Mouse (Mus musculus) heart, postnatal 0 days (tissue): ENCODE measurements around the gene Kcnn4. TPM values are rescaled to one million over a fixed set of nuclear protein-coding genes. Genes with fewer than 3 reads are reported as not detected.

Experiments
- ATAC-seq: fragments of 200-750 bp; cut with Nextera tagmentation; 2 replicates; pipeline ENCODE4 v1.8.0; 2017; ENCODE audit warnings: low read depth, moderate number of reproducible peaks, moderate library complexity; ENCODE audit not compliant: insufficient read depth
- DNase-seq: peaks from one replicate; pipeline ENCODE4 v3.0.0-alpha.2; 2016; ENCODE audit warnings: low spot score
- H3K27ac ChIP-seq: fragments of 300-500 bp; sonication (generic); 2 replicates; pipeline ENCODE4 v1.5.1; 2014; ENCODE audit warnings: low read depth, mild to moderate bottlenecking
- H3K27me3 ChIP-seq: fragments of 300-500 bp; sonication (generic); 2 replicates; pipeline ENCODE4 v1.6.1; 2014; ENCODE audit warnings: low read length, mixed read lengths; ENCODE audit not compliant: control insufficient read depth, insufficient read depth
- H3K36me3 ChIP-seq: fragments of 300-500 bp; sonication (generic); replicated peaks from 2 replicates; pipeline ENCODE4 v1.6.1; 2014; ENCODE audit warnings: low read length, mixed read lengths; ENCODE audit not compliant: control insufficient read depth, insufficient read depth
- H3K4me1 ChIP-seq: fragments of 300-500 bp; sonication (generic); 2 replicates; pipeline ENCODE4 v1.6.1; 2014; ENCODE audit warnings: antibody characterized with exemption; ENCODE audit not compliant: control insufficient read depth, insufficient read depth
- H3K4me2 ChIP-seq: fragments of 300-500 bp; sonication (generic); 2 replicates; pipeline ENCODE4 v1.6.1; 2014; ENCODE audit warnings: low read depth, mild to moderate bottlenecking, low read length, moderate library complexity
- H3K4me3 ChIP-seq: fragments of 300-500 bp; sonication (generic); 2 replicates; pipeline ENCODE4 v1.5.1; 2014; ENCODE audit warnings: low read depth, low read length
- H3K9ac ChIP-seq: fragments of 300-500 bp; sonication (generic); replicated peaks from 2 replicates; pipeline ENCODE4 v1.6.1; 2014; ENCODE audit warnings: low read depth, low read length, mixed read lengths
- H3K9me3 ChIP-seq: fragments of 300-500 bp; sonication (generic); replicated peaks from 2 replicates; pipeline ENCODE4 v1.6.1; 2016; ENCODE audit warnings: low read length; ENCODE audit not compliant: control insufficient read depth
- CTCF ChIP-seq: IDR thresholded peaks from 2 replicates; pipeline ENCODE4 v1.5.1; 2016; ENCODE audit warnings: antibody characterized with exemption, control low read depth, low read depth
- EP300 ChIP-seq: IDR thresholded peaks from 2 replicates; pipeline ENCODE4 v1.6.1; 2016; ENCODE audit warnings: antibody characterized with exemption, low read depth
- WGBS: fragments of 180-500 bp; shearing (Covaris S2); extraction: QIAGEN DNeasy Blood & Tissue Kit; methylation state at CpG from one replicate; pipeline ENCODE4 v1.1.7; 2014; 5-methylcytosine and 5-hydroxymethylcytosine counted together
- polyA plus RNA-seq: library from polyadenylated mRNA; unstranded; fragments of >200 nt; fragmentation: Nextera tagmentation; extraction: Ambion mirVana; gene quantifications from 2 replicates; pipeline ENCODE4 v1.2.1, GENCODE M21; 2015
- total RNA-seq: library from RNA; depleted of rRNA; stranded (reverse); fragments of >200 nt; gene quantifications from 2 replicates; pipeline ENCODE4 v1.2.3, GENCODE M21; 2014; ENCODE audit warnings: low replicate concordance

Gene Kcnn4
- total and polyA plus RNA-seq, 2 experiments from 2014 or later = 0.69 to 0.98 TPM

- Histone ChIP-seq H3K9me3 (no peaks in the 10 kb centered on the region), H3K9ac (no peak overlapping the region), H3K27ac (no peak overlapping the region), H3K4me2 (no peak overlapping the region), H3K4me3 (no peak overlapping the region), H3K4me1 (no peaks in the 10 kb centered on the region), H3K36me3 (no peaks in the 10 kb centered on the region), H3K27me3 (no peaks in the 10 kb centered on the region)
- 62% methylated on average over 5 of the region's 5 CpGs for WGBS
- ATAC-seq = no peak
- no peak for DNase-seq
- TF ChIP-seq EP300 (no peak), CTCF (no peak)
These were observed 23.6 kb upstream of the Kcnn4 start for GRCm38 (mm10) chr7:24346444-24346843.

DNA sequence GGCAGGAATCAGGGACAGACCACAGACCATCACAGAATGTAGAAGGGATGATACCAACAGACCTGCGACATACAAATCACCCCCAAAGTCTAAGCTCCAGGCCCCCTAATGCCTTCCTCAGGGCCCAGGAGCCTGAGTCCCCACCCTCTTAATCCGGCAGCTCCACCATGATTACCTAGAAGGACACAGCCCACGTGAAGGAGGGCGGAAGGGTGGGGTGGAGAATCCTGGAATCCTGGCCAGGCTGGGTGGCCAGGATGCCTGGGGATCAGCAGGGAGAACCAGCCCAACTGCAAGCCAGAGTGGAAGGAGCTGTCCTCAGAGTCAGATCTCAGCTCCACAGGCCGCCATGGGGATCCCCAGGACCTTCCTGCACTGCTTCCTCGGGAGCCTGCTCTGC lies 21.2 kb upstream of the Kcnn4 start, which contains the start of gene Lypd5:
Gene Lypd5, plus strand, starts transcription at position 301 of the 400 bp plus-strand sequence.
- DNase-seq (no peak), ATAC-seq (no peak)
- no peaks in the 10 kb centered on the region for H3K27me3 ChIP-seq
- H3K9me3 ChIP-seq = no peaks in the 10 kb centered on the region
- no peak within 1 kb of the TSS for H3K4me2 ChIP-seq
- H3K9ac ChIP-seq = no peak within 1 kb of the TSS
- H3K27ac ChIP-seq = no peak within 1 kb of the TSS
- no peaks in the 10 kb centered on the region for H3K4me1 ChIP-seq
- no peak for TF ChIP-seq CTCF
- no peaks in the 10 kb centered on the region for H3K36me3 ChIP-seq
- 31% methylated on average over 6 of the region's 6 CpGs for WGBS
- no peak within 1 kb of the TSS for H3K4me3 ChIP-seq

DNA sequence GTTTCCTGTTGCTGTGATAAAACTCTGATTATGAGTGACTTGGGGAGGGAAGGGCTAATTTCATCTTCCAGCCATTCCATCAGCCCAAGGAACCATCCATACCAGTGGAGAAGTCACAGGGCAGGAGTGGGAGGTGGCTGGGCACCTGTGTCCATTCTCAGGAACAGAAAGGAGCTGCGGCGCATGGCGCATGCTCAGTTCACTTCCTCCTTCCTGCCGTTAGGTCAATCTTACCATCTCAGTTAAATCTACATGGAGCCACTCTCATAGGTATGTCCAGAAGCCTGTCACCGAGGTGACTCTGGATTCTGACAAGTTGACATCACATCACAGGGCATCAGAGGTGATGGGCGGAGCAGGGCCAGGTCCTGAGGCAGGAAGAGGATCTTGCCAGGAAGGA lies 14.4 kb upstream of the Kcnn4 start:
- 72% methylated on average over 6 of the region's 6 CpGs for WGBS
- ATAC-seq = no peak

GRCm38 (mm10) chr7:24356081-24356480 lies 14.0 kb upstream of the Kcnn4 start:
- H3K4me3 ChIP-seq = no peak overlapping the region
- H3K36me3 ChIP-seq = no peaks in the 10 kb centered on the region
- no peak for TF ChIP-seq CTCF
- TF ChIP-seq EP300 = no peak
- no peak overlapping the region for H3K4me2 ChIP-seq
- H3K4me1 ChIP-seq = no peaks in the 10 kb centered on the region
- DNase-seq (no peak), ATAC-seq (no peak)
- no peaks in the 10 kb centered on the region for H3K27me3 ChIP-seq
- no peak overlapping the region for H3K27ac ChIP-seq
- no peaks in the 10 kb centered on the region for H3K9me3 ChIP-seq
- 61% methylated on average over 10 of the region's 10 CpGs for WGBS
- H3K9ac ChIP-seq = no peak overlapping the region

More for the DNA sequence above, 14.4 kb upstream of the Kcnn4 start:
- H3K4me3 ChIP-seq = no peak overlapping the region
- H3K27me3 ChIP-seq = no peaks in the 10 kb centered on the region
- no peaks in the 10 kb centered on the region for H3K36me3 ChIP-seq
- H3K4me1 ChIP-seq = no peaks in the 10 kb centered on the region
- TF ChIP-seq EP300 (no peak), CTCF (no peak)
- no peak overlapping the region for H3K4me2 ChIP-seq
- no peaks in the 10 kb centered on the region for H3K9me3 ChIP-seq
- DNase-seq = no peak
- no peak overlapping the region for H3K27ac ChIP-seq
- no peak overlapping the region for H3K9ac ChIP-seq

DNA sequence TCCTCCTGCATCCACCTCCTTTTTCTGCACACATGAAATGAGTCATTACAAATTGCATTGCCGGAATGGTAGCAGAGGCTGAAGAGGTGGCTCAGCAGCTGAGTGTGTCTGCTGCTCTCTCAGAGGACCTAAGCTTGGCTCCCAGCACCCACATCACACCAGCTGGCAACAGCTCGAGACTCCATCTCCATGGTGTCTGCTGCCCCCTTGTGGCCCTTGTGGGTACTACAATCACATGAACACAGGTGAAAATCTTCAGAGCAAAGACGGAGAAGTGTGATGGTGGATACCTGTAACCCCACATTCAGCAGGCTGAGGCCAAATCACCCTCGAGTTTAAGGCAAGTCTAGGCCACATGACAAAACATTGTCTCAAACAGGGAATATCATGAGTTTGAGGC lies 12.2 kb upstream of the Kcnn4 start:
- Histone ChIP-seq H3K27ac (no peak overlapping the region), H3K4me1 (no peaks in the 10 kb centered on the region), H3K4me3 (no peak overlapping the region), H3K4me2 (no peak overlapping the region), H3K9ac (no peak overlapping the region), H3K36me3 (no peaks in the 10 kb centered on the region), H3K9me3 (no peaks in the 10 kb centered on the region), H3K27me3 (no peaks in the 10 kb centered on the region)
- no peak for TF ChIP-seq EP300
- peak; percentile 30; the same call in 1 of the 2 replicates for TF ChIP-seq CTCF
- WGBS = 50% methylated on average over 4 of the region's 4 CpGs
- ATAC-seq (no peak), DNase-seq (no peak)

GRCm38 (mm10) chr7:24359269-24359668 lies 10.8 kb upstream of the Kcnn4 start:
- Histone ChIP-seq H3K4me1 (no peaks in the 10 kb centered on the region), H3K27me3 (no peaks in the 10 kb centered on the region), H3K9ac (no peak overlapping the region), H3K9me3 (no peaks in the 10 kb centered on the region), H3K4me2 (no peak overlapping the region), H3K4me3 (no peak overlapping the region), H3K36me3 (no peaks in the 10 kb centered on the region), H3K27ac (no peak overlapping the region)
- DNase-seq = no peak
- TF ChIP-seq EP300 (no peak), CTCF (no peak)
- ATAC-seq = no peak
- WGBS = 19% methylated on average over 9 of the region's 9 CpGs
